Comparison of ENCODE assay signal across 25 mouse cellular contexts in genomic region chr7:89316112-89316511, GRCm38 (mm10).
"Had no signal": no experiment of that assay in that cellular context is flagged by ENCODE, and none has a peak within 500 bp of the region (broad histone marks: within the 10 kb centered on the region; RNA-seq: fewer than 3 reads in every experiment).

No protein-coding gene starts in this region.

- H3K4me3 ChIP-seq: gastrocnemius, adult 2 months; heart, adult 2 months; heart, embryonic 12.5 days; hindbrain, embryonic 10.5 days; hindbrain, embryonic 12.5 days; left cerebral cortex, adult 2 months; limb, embryonic 13.5 days; limb, embryonic 15.5 days; liver, embryonic 12.5 days had no signal

- H3K27ac ChIP-seq: gastrocnemius, adult 2 months; heart, adult 2 months; hindbrain, embryonic 10.5 days; hindbrain, embryonic 12.5 days; hindbrain, embryonic 14.5 days; kidney, postnatal 0 days; left cerebral cortex, adult 2 months; limb, embryonic 13.5 days; limb, embryonic 15.5 days; liver, embryonic 12.5 days; liver, embryonic 14.5 days had no signal

- ATAC-seq: hindbrain, embryonic 16.5 days; inflammation-experienced regulatory T-cells, adult 6 months; liver, embryonic 12.5 days had no signal

- H3K36me3 ChIP-seq: limb, embryonic 15.5 days had no signal

- H3K9ac ChIP-seq: heart, embryonic 12.5 days; hindbrain, embryonic 12.5 days; hindbrain, embryonic 14.5 days; limb, embryonic 13.5 days; limb, embryonic 15.5 days; liver, embryonic 12.5 days; liver, embryonic 14.5 days had no signal

- H3K4me2 ChIP-seq: heart, embryonic 12.5 days; hindbrain, embryonic 12.5 days; hindbrain, embryonic 14.5 days; limb, embryonic 13.5 days; limb, embryonic 15.5 days; liver, embryonic 12.5 days had no signal

- DNase-seq: gastrocnemius, adult 2 months; gastrocnemius, postnatal 10 days; gastrocnemius, postnatal 36 days; heart, adult 11 months; heart, adult 2 months; heart, postnatal 10 days; heart, postnatal 4 days; kidney, adult 18-20 months; kidney, adult 8-10 months; kidney, postnatal 14 days; kidney, postnatal 36 days; left cerebral cortex, postnatal 4 days; lung, adult 18-20 months had no signal

- H3K4me1 ChIP-seq: hindbrain, embryonic 10.5 days; hindbrain, embryonic 12.5 days; limb, embryonic 13.5 days; limb, embryonic 15.5 days; liver, embryonic 12.5 days had no signal

- H3K27me3 ChIP-seq: heart, embryonic 12.5 days; hindbrain, embryonic 12.5 days; limb, embryonic 13.5 days; limb, embryonic 15.5 days; liver, embryonic 12.5 days had no signal

- H3K9me3 ChIP-seq: limb, embryonic 15.5 days; liver, embryonic 12.5 days had no signal
